Mouse (Mus musculus) cerebellum, adult (tissue): ENCODE results near the gene Pcdh20.

Experiments used
- ATAC-seq: cut with Nextera tagmentation; 2 replicates; pipeline ENCODE4 v1.9.2; 2017; ENCODE audit warnings: mild to moderate bottlenecking, moderate library complexity, mixed read lengths; ENCODE audit not compliant: insufficient number of reproducible peaks, low FRiP score, low TSS enrichment

The Pcdh20 gene

GRCm38 (mm10) chr14:88470495-88471434 lies at the start of gene Pcdh20:
Pcdh20 (minus strand) TSS chr14:88471396.
- ATAC-seq, result peak; percentile 77

- no peak for ATAC-seq
These were observed 8.7 kb upstream of the Pcdh20 start for GRCm38 (mm10) chr14:88479909-88480308.

GRCm38 (mm10) chr14:88469956-88470355 lies 1.2 kb downstream of the Pcdh20 start:
- no peak for ATAC-seq

GRCm38 (mm10) chr14:88469361-88469760 lies 1.8 kb downstream of the Pcdh20 start:
- ATAC-seq, result no peak

- no peak for ATAC-seq
These were observed 4.8 kb downstream of the Pcdh20 start for GRCm38 (mm10) chr14:88466416-88466815.

GRCm38 (mm10) chr14:88464356-88464755 lies 6.8 kb downstream of the Pcdh20 start:
- ATAC-seq, result no peak

- no peak for ATAC-seq
These were observed 7.8 kb downstream of the Pcdh20 start for GRCm38 (mm10) chr14:88463357-88463756.

- no peak for ATAC-seq
These were observed 8.3 kb downstream of the Pcdh20 start for GRCm38 (mm10) chr14:88462944-88463343.

GRCm38 (mm10) chr14:88460705-88461104 lies 10.5 kb downstream of the Pcdh20 start:
- ATAC-seq, result no peak

GRCm38 (mm10) chr14:88443304-88443703 lies 27.9 kb downstream of the Pcdh20 start:
- no peak for ATAC-seq

- ATAC-seq, result no peak
These were observed 41.8 kb downstream of the Pcdh20 start for GRCm38 (mm10) chr14:88429393-88429792.

GRCm38 (mm10) chr14:88427370-88427769 lies 43.8 kb downstream of the Pcdh20 start:
- no peak for ATAC-seq
